Mouse (Mus musculus) spleen, adult 2 months (tissue): ENCODE measurements around the gene Dlgap4.

Source experiments
- CTCF ChIP-seq: fragments of 200-500 bp; IDR thresholded peaks from 2 replicates; pipeline ENCODE4 v1.5.1; 2011; ENCODE audit warnings: mild to moderate bottlenecking, inconsistent platforms; ENCODE audit not compliant: insufficient read depth, insufficient read length, insufficient replicate concordance; ENCODE audit errors: extremely low read depth
- POLR2A ChIP-seq: fragments of 200-500 bp; IDR thresholded peaks from 2 replicates; pipeline ENCODE4 v1.6.1; 2011; ENCODE audit warnings: low read depth, low read length, inconsistent platforms

DNA sequence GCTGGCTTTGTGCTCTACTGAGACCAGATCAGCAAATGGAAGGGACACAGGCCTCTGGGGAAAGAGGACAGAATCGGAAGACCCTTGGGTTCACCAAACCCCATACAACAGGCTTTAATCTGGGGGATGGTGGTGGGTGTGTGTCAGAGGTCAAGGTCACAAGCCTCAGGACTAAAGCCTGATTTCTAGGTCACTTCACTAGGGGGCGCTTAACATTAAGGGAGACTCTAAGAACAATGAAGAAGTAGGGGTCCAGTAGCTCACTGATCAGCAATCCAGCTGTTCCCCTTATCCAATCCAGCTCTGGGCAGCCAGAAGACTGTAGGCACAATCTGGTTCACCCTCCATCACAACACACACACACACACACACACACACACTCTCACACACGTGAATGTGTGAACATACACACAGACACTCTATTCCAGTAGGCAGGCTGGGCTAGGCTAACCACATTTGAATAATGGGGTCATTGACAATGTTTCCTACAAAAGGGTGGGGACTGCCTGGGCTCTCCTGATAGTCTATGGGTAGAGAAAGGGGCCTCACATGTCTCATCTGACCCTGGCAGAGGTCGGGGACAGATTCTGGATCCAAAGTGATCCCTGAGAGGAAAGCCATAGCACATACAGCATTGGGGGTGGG is 168.5 kb downstream of the Dlgap4 start:
- TF ChIP-seq CTCF: no peak
- no peak for TF ChIP-seq POLR2A
